In genomic region chr15:97003186-97003585, GRCm38 (mm10) we compare ENCODE assay signal across 8 mouse cellular contexts. TPM values are rescaled to one million over a fixed set of nuclear protein-coding genes. Genes with fewer than 3 reads are reported as not detected.
DNase-seq lines count a peak whose midpoint lies in the region; ATAC-seq and TF ChIP-seq lines count a peak whose summit lies in the region.

No protein-coding gene starts in this region.

- no peaks in the 10 kb centered on the region for H3K27me3 ChIP-seq in lung, embryonic 16.5 days (ENCODE audit: control insufficient read depth, insufficient read depth, low read depth, low read length)
- H3K27me3 ChIP-seq in heart, postnatal 0 days (ENCODE audit: control insufficient read depth, insufficient read depth, low read length), result no peaks in the 10 kb centered on the region
- no peaks in the 10 kb centered on the region for H3K27me3 ChIP-seq in kidney, postnatal 0 days (ENCODE audit: insufficient read depth, low read length)
- no peaks in the 10 kb centered on the region for H3K27me3 ChIP-seq in neural tube, embryonic 15.5 days (replicated peaks)

- WGBS in lung, embryonic 16.5 days, result 72% methylated on average over 6 of the region's 6 CpGs
- WGBS in heart, postnatal 0 days, result 65% methylated on average over 6 of the region's 6 CpGs
- 81% methylated on average over 6 of the region's 6 CpGs for WGBS in kidney, postnatal 0 days
- WGBS in neural tube, embryonic 15.5 days, result 83% methylated on average over 6 of the region's 6 CpGs

- no peak overlapping the region for H3K9ac ChIP-seq in lung, embryonic 16.5 days (ENCODE audit: low read length)
- no peak overlapping the region for H3K9ac ChIP-seq in heart, postnatal 0 days (replicated peaks; ENCODE audit: low read depth, low read length)
- no peak overlapping the region for H3K9ac ChIP-seq in kidney, postnatal 0 days (ENCODE audit: low read depth, low read length)
- no peak overlapping the region for H3K9ac ChIP-seq in neural tube, embryonic 15.5 days (replicated peaks)

- no peaks in the 10 kb centered on the region for H3K9me3 ChIP-seq in lung, embryonic 16.5 days (ENCODE audit: control insufficient read depth, low read length)
- no peaks in the 10 kb centered on the region for H3K9me3 ChIP-seq in heart, postnatal 0 days (replicated peaks; ENCODE audit: control insufficient read depth, low read length)
- no peaks in the 10 kb centered on the region for H3K9me3 ChIP-seq in kidney, postnatal 0 days (replicated peaks; ENCODE audit: low read length)
- H3K9me3 ChIP-seq in neural tube, embryonic 15.5 days (replicated peaks), result no peaks in the 10 kb centered on the region

- no peak overlapping the region for H3K4me2 ChIP-seq in lung, embryonic 16.5 days (ENCODE audit: low read depth, low read length)
- H3K4me2 ChIP-seq in heart, postnatal 0 days (ENCODE audit: low read depth, low read length), result no peak overlapping the region
- peak overlapping the region; percentile 26 for H3K4me2 ChIP-seq in kidney, postnatal 0 days (ENCODE audit: low read length)
- H3K4me2 ChIP-seq in neural tube, embryonic 15.5 days, result peak overlapping the region; percentile 45

- no peak overlapping the region for H3K4me3 ChIP-seq in lung, embryonic 16.5 days (ENCODE audit: low read length)
- no peak overlapping the region for H3K4me3 ChIP-seq in heart, postnatal 0 days (ENCODE audit: low read depth, low read length)
- no peak overlapping the region for H3K4me3 ChIP-seq in kidney, postnatal 0 days (replicated peaks; ENCODE audit: low read depth, low read length)
- H3K4me3 ChIP-seq in neural tube, embryonic 15.5 days (replicated peaks), result peak overlapping the region; percentile 26

- TF ChIP-seq EP300 in heart, postnatal 0 days (IDR thresholded peaks at IDR 0.05; ENCODE audit: low read depth), result no peak

- H3K36me3 ChIP-seq in lung, embryonic 16.5 days (ENCODE audit: control insufficient read depth, insufficient read depth, low read length), result 0 out of 2 replicates have a peak, but pooled peaks cover under 1% of the 10 kb centered on the region
- peaks cover 10% of the 10 kb centered on the region; the same call in 1 of the 2 replicates for H3K36me3 ChIP-seq in heart, postnatal 0 days (replicated peaks; ENCODE audit: control insufficient read depth, insufficient read depth, low read length)
- H3K36me3 ChIP-seq in kidney, postnatal 0 days (ENCODE audit: insufficient read depth, low read length), result no peaks in the 10 kb centered on the region
- H3K36me3 ChIP-seq in neural tube, embryonic 15.5 days, result no peaks in the 10 kb centered on the region

- TF ChIP-seq CTCF in heart, postnatal 0 days (IDR thresholded peaks at IDR 0.05; ENCODE audit: low read depth), result no peak
- no peak for TF ChIP-seq CTCF in kidney, postnatal 0 days (IDR thresholded peaks at IDR 0.05; ENCODE audit: low read depth)

- DNase-seq in lung, postnatal 10 days, result no peak
- DNase-seq in heart, postnatal 0 days (ENCODE audit: low spot score), result no peak
- no peak for DNase-seq in kidney, postnatal 0 days (ENCODE audit: low spot score)
- no peak for DNase-seq in yolk sac, embryonic 10.5 days (ENCODE audit: low spot score)
- no peak for DNase-seq in MN1 (ENCODE audit: low spot score)
- DNase-seq in ovary, postnatal 14 days (ENCODE audit: low spot score), result no peak

- no peak for ATAC-seq in lung, embryonic 16.5 days (ENCODE audit: low read depth)
- ATAC-seq in heart, postnatal 0 days (ENCODE audit: insufficient read depth, low read depth), result no peak
- no peak for ATAC-seq in kidney, postnatal 0 days (replicated peaks; ENCODE audit: low FRiP score, low read depth)
- ATAC-seq in neural tube, embryonic 15.5 days (ENCODE audit: low FRiP score), result no peak

- peaks cover 33% of the 10 kb centered on the region for H3K4me1 ChIP-seq in lung, embryonic 16.5 days (replicated peaks; ENCODE audit: control insufficient read depth, insufficient read depth, low read length)
- H3K4me1 ChIP-seq in heart, postnatal 0 days (ENCODE audit: control insufficient read depth, insufficient read depth), result peaks cover 33% of the 10 kb centered on the region
- peaks cover 14% of the 10 kb centered on the region for H3K4me1 ChIP-seq in kidney, postnatal 0 days (replicated peaks; ENCODE audit: insufficient read depth, low read length)
- H3K4me1 ChIP-seq in neural tube, embryonic 15.5 days, result peaks cover 6% of the 10 kb centered on the region; the same call in 1 of the 2 replicates

- peak overlapping the region; percentile 70 for H3K27ac ChIP-seq in lung, embryonic 16.5 days (ENCODE audit: low read length)
- H3K27ac ChIP-seq in heart, postnatal 0 days (ENCODE audit: low read depth), result peak overlapping the region; percentile 87
- no peak overlapping the region for H3K27ac ChIP-seq in kidney, postnatal 0 days
- no peak overlapping the region for H3K27ac ChIP-seq in neural tube, embryonic 15.5 days (replicated peaks)

RNA-seq across cellular contexts. Expression of gene Slc38a4, which starts 52.6 kb away (rescaled TPM):
- polyA plus RNA-seq in lung, embryonic 16.5 days (2015; fragmentation: Nextera tagmentation; extraction: Ambion mirVana), result 57.0 and 64.8 TPM in 2 replicates
- 92.1 and 111 TPM in 2 replicates for total RNA-seq in heart, postnatal 0 days (2014; rRNA removed; ENCODE audit: low replicate concordance)
- polyA plus RNA-seq in heart, postnatal 0 days (2015; fragmentation: Nextera tagmentation; extraction: Ambion mirVana), result 56.3 and 57.5 TPM in 2 replicates
- 38.4 and 41.3 TPM in 2 replicates for polyA plus RNA-seq in kidney, postnatal 0 days (2015; fragmentation: Nextera tagmentation; extraction: Ambion mirVana)
- 5.0 and 11.7 TPM in 2 replicates for polyA plus RNA-seq in neural tube, embryonic 15.5 days (2015; fragmentation: Nextera tagmentation; extraction: Ambion mirVana)

Comparison
In these comparisons a context has a peak if more than half of its experiments do, and no peak if none do; other contexts are left out.
1. H3K27ac ChIP-seq: peak in lung, embryonic 16.5 days (single experiment) and heart, postnatal 0 days (single experiment); none in kidney, postnatal 0 days (single experiment) and neural tube, embryonic 15.5 days (single experiment).
2. H3K4me2 ChIP-seq: peak in kidney, postnatal 0 days (single experiment) and neural tube, embryonic 15.5 days (single experiment); none in lung, embryonic 16.5 days (single experiment) and heart, postnatal 0 days (single experiment).